Mouse (Mus musculus) spleen, embryonic (tissue): ENCODE results near the gene Eif2ak3.

Experiments used
- CTCF ChIA-PET: fragments of 350-600 bp; sonication (Branson Sonifier 250); formaldehyde crosslinking; loops from one replicate; lab custom pipeline; 2022; lab: Charles Lee

The Eif2ak3 gene

GRCm38 (mm10) chr6:70880714-70881304, 36.5 kb downstream of the Eif2ak3 start:
- CTCF ChIA-PET: interaction anchor here (0.6 to 3.1 kb wide), 7 partner anchors 9 to 78 kb away, joined by 3 to 18 read pairs (median 3); no protein-coding TSS in a partner anchor

GRCm38 (mm10) chr6:70887993-70888392, 43.7 kb downstream of the Eif2ak3 start:
- CTCF ChIA-PET: no interaction called here

DNA sequence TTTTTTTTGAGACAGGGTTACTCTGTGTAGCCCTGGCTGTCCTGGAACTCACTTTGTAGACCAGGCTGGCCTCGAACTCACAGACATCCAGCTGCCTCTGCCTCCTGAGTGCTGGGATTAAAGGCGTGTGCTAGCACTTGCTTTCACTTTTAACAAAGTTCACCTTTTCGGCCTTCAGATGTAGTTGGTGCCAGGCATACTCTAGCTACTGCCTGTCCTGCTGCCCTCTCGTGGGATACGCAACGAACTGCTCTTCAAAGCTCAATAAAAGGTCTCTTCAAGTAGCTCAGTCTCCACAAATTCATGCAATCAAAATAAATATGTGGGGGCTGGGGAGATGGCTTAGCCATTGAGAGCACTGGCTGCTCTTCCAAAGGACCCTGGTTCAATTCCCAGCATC, 53.9 kb downstream of the Eif2ak3 start:
- CTCF ChIA-PET: no interaction called here

- CTCF ChIA-PET: no interaction called here
These were observed 55.3 kb downstream of the Eif2ak3 start for GRCm38 (mm10) chr6:70899594-70900003.

GRCm38 (mm10) chr6:70903689-70904088, 59.4 kb downstream of the Eif2ak3 start:
- CTCF ChIA-PET: interaction anchor here (0.6 to 0.7 kb wide), 2 partner anchors 92 to 98 kb away, joined by 3 read pairs; no protein-coding TSS in a partner anchor

- CTCF ChIA-PET: no interaction called here
These were observed 65.3 kb downstream of the Eif2ak3 start for GRCm38 (mm10) chr6:70909572-70909971.

GRCm38 (mm10) chr6:70910285-70910684, 66.0 kb downstream of the Eif2ak3 start:
- CTCF ChIA-PET: interaction anchor here (0.7 kb wide), 1 partner anchor 150 kb away, joined by 3 read pairs; no protein-coding TSS in a partner anchor

- CTCF ChIA-PET: no interaction called here
These were observed 67.5 kb downstream of the Eif2ak3 start for GRCm38 (mm10) chr6:70911668-70912395.

DNA sequence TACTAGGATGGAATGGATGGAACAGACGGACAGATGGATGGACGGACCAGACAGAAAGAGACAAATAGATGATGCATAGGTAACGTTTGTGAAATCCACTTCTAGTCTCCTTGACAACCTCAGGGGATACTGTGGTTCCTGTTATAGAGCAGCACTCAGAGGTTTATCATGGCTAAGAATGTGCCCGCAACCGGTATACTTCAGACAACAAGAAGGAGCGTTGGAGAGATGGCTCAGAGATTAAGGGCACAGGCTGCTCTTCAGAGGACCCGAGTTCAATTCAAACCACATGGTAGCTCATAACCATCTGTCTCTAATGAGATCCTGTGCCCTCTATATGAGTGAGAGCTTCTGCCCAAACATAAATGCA, 68.1 kb downstream of the Eif2ak3 start:
- CTCF ChIA-PET: no interaction called here

- CTCF ChIA-PET: no interaction called here
These were observed 74.5 kb downstream of the Eif2ak3 start, which contains the start of gene Tex37 for GRCm38 (mm10) chr6:70918827-70919226. Gene Tex37, minus strand, starts transcription at chr6:70918927.

DNA sequence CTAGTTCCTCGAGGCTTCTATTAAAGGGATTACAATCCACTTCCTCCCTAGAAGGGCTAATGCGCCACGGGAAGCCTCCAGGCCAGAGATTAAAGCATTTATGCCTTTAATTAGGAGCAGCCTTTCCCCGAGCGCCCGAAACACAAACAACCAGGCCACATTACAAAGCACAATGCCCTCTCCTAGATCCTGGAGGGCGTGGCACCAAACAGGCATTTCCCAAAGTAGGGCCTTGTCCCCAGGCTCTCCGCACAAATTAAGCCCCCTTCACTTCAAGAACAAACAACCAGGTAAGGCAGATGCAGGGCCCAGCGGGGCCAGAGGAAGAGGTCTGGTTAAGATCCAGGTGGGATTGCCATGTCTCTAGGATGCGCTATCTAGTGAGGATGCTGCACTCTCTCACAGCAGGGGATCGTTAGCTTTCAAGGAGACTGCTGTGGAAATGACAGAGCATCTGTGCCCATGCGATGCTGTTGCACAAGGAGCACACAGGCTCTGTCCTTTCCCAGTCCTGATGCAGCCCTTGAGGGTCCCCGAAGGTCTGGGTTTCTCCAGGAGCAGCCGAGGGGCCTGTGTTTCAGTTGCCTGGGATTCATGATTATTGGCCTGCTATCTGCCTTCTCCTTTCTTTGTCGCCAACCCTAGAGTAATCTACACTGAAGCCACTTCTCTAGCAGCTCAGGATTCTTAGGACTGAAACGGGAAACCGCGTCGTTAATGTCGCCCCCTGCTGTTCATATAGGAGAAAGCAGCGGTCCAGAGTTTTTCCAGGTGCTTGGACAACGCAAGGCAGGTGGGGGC, 77.2 kb downstream of the Eif2ak3 start:
- CTCF ChIA-PET: no interaction called here

DNA sequence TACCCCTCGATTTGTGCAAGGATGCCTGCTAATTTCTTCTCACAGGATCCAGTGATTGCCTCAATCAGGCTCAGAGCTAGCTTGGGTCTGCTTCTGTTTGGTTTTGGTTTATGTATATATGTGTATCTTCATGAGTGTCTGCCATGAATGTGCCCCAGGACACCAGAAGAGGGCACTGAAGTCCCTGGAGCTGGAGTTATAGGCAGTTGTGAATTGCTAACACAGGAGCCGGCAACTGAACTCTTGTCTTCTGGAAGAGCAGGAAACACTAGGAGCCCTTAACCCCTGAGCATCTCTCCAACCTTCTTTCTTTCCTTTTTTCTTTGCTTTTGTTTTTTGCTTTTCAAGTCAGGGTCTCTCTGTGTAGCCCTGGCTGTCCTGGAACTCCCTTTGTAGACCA, 87.5 kb downstream of the Eif2ak3 start:
- CTCF ChIA-PET: no interaction called here

GRCm38 (mm10) chr6:70953274-70953673, 109.0 kb downstream of the Eif2ak3 start:
- CTCF ChIA-PET: no interaction called here

GRCm38 (mm10) chr6:70954040-70954439, 109.7 kb downstream of the Eif2ak3 start:
- CTCF ChIA-PET: no interaction called here
